Mouse (Mus musculus) effector memory CD4-positive, alpha-beta T cell, adult 7 months (primary cell): Measurements from ENCODE around the gene Gm10061. TPM values are rescaled to one million over a fixed set of nuclear protein-coding genes. Genes with fewer than 3 reads are reported as not detected.

Experiments
- polyA plus RNA-seq: library from polyadenylated mRNA; unstranded; fragments of 100-300 nt; shearing (Covaris generic); gene quantifications from one replicate; pipeline ENCODE4 v1.2.1, GENCODE M21; 2017

The Gm10061 gene
- not detected for polyA plus RNA-seq

DNA sequence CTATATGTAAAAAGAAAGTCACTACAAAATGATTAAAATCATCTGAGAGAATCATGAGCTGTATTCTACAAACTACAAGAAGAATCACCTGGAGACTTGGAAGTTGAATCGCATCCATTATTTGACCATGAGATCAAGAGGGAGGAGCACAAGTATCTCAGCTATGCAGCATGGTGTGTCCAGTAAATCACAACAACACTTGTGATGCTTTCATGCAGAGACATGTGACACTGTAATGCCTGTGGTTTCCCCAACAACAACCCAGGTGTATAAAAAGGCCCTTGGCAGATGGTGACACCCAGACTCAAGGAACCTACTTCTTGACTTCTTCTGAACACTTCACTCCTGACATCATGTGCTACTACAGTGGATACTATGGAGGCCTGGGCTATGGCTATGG is at the start of gene Gm10061:
Gm10061 (plus strand) TSS at position 301 of the 400 bp plus-strand sequence.

DNA sequence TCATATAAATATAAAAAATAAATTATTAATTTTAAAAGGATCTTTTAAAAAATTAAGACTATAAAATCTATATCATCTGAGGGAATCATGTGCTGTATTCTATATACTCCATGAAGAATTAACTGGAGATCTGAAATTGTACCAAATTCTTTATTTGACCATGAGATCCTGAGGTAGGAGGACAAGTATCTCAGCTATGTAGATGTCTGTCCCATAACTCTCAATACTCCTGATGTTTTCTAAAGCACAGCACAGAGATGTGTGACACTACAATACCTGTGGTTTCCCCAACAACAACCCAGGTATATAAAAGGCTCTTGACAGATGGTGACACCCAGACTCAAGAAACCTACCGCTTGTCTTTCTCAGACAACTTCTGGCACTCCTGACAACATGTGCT is 10.3 kb upstream of the Gm10061 start, which contains the start of gene Gm6358:
Gm6358 (plus strand) TSS at position 301 of the 400 bp plus-strand sequence.

DNA sequence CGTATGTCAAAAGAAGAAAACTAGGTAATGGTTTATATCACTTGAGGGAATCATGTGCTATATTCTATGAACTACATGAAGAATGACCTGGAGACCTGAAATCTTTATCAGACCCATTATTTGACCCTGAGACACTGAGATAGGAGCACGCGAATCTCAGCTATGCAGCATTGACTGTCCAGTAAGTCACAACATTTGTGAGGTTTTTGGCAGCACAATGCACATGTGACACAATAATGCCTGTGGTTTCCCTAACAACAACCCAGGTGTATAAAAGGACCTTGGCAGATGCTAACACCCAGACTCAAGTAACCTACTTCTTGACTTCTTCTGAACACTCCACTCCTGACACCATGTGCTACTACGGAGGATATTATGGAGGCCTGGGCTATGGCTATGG is 6.8 kb downstream of the Gm10061 start, which contains the start of gene Gm9789:
Gm9789 (plus strand) TSS at position 301 of the 400 bp plus-strand sequence.

DNA sequence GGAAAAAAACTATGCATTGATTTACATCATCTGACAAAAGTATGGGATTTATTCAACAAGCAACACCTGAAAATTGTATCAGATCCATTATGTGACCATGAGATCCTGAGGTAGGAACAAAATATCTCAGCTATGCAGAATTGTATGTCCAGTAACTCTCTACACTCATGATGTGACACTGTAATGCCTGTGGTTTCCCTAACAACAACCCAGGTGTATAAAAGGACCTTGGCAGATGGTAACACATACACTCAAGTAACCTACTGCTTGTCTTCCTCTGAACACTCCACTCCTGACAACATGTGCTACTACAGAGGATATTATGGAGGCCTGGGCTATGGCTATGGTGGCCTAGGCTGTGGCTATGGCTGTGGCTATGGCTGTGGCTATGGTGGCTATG is 18.3 kb downstream of the Gm10061 start, which contains the start of gene Gm7735:
Gm7735 (plus strand) TSS at position 301 of the 400 bp plus-strand sequence.

DNA sequence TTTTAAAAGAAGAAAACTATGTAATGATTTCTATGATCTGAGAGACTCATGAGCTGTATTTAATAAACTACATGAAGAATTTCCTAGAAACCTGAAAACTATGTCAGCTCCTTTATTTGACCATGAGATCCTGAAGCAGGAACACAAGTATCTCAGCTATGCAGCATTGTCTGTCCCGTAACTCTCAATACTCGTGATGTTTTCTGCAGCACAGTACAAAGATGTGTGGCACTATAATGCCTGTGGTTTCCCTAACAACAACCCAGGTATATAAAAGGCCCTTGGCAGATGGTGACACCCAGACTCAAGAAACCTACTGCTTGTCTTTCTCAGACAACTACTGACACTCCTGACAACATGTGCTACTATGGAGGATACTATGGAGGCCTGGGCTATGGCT is 23.5 kb downstream of the Gm10061 start, which contains the start of gene 1110057P08Rik:
1110057P08Rik (plus strand) TSS at position 301 of the 400 bp plus-strand sequence.

Other genes with a start within 250 kb of the Gm10061 start
- gene Krtap19-9b, start 218.8 kb upstream of the Gm10061 start, polyA plus RNA-seq: not detected
- not detected for gene Krtap16-3, start 188.2 kb upstream of the Gm10061 start, polyA plus RNA-seq
- not detected for gene Krtap22-2, start 140.3 kb upstream of the Gm10061 start, polyA plus RNA-seq
- gene Gm10229, start 135.8 kb upstream of the Gm10061 start, polyA plus RNA-seq: not detected
- not detected for gene Krtap6-1, start 119.4 kb upstream of the Gm10061 start, polyA plus RNA-seq
- not detected for gene Gm10228, start 109.6 kb upstream of the Gm10061 start, polyA plus RNA-seq
- not detected for gene Krtap6-5, start 103.2 kb upstream of the Gm10061 start, polyA plus RNA-seq
- not detected for gene 1110025L11Rik, start 87.1 kb upstream of the Gm10061 start, polyA plus RNA-seq
- gene Krtap6-3, start 67.1 kb upstream of the Gm10061 start, polyA plus RNA-seq: not detected
- not detected for gene Gm6358, start 10.2 kb upstream of the Gm10061 start, polyA plus RNA-seq
- gene Gm9789, start 6.9 kb downstream of the Gm10061 start, polyA plus RNA-seq: not detected
- not detected for gene Gm7735, start 18.4 kb downstream of the Gm10061 start, polyA plus RNA-seq
- not detected for gene 1110057P08Rik, start 23.6 kb downstream of the Gm10061 start, polyA plus RNA-seq
- gene Krtap20-2, start 54.8 kb downstream of the Gm10061 start, polyA plus RNA-seq: not detected